Mouse (Mus musculus): ENCODE measurements around the gene Tmf1.

Gene Tmf1

GRCm38 (mm10) chr6:97202477-97202876, 23.6 kb upstream of the Tmf1 start:
- no peak for DNase-seq

DNA sequence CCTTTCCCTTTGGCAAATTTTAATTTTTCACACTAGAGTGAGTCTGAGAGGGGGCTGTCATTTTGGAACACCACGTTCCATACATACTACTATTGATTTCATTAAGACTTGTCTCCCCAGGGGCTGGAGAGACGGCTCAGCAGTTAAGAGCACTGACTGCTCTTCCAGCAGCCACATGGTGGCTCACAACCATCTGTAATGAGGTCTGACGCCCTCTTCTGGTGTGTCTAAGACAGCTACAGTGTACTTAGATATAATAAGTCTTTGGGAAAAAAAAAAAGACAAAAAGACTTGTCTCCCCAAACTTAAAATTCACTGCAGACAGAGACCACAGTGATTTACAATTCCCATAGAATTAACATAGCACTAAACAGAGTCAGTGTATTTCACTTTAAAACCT, 21.5 kb upstream of the Tmf1 start:
- DNase-seq: no peak

GRCm38 (mm10) chr6:97179367-97179828, 476 bp upstream of the Tmf1 start:
- no peak for DNase-seq

GRCm38 (mm10) chr6:97175716-97176115, 3.2 kb downstream of the Tmf1 start:
- DNase-seq: peak; percentile 33

DNA sequence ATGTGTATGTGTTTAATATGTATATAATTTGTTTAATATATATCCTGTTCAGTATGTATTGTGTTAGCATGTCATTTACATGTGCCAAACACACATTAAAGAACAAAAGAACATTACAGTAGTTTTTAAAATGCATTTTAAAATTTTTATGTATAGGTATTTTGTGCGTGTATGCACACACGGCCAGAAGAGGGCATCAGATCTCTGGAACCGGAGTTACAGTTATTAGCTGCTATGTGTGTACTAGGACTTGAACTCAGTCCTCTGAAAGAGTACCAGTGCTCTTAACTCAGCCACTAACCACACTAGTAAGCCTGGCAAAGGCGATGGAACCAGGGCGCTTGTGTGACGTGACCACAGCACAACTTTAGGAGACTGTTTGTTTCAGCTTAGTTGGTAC, 28.8 kb downstream of the Tmf1 start:
- no peak for DNase-seq

- no peak for DNase-seq
These were observed 29.2 kb downstream of the Tmf1 start for GRCm38 (mm10) chr6:97149721-97150120.

DNA sequence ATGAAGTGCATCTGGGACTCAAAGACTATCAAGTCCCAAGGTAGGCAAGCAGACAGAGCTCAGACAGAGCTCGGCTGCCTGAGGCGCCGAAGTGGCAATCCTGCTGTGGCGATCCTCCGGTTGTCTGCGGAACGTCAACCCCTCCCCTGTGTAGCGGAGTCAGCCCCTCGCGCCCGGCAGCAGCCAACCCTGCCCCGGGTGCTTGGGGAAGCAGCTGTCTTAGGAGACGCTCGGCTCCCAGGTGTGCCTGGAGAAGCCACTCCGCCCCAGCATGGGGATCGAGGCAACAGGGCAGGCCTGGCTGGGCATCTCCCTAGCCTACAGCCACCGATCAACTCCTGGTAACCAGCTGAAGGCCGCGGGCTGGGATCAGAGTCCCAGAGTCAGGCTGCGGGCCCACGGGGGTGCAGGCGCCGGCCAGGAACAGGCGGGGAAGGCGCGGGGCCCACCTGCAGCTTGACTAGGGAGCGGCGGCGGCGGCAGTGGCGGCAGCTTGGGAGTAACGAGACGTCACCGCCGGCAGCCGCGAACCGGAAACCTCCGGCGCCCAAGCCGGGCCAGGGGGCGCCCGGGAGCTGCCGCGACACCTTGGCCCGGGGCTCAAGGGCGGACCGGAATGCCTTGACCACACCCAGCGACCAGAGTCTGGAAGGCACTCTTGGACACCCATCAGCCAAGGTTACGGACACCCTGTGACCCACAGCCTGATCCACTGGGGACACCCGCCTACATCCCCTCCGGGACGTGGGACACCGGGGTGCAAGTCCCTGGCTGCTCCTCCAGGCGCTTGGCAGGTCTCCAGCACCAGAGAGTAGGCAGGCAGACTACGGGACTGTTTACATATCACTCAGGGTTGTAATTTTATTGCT, 30.3 kb downstream of the Tmf1 start, which contains the start of gene Eogt:
Gene Eogt, minus strand, starts transcription at position 800 of the 869 bp plus-strand sequence.
- peak; percentile 91 for DNase-seq

DNA sequence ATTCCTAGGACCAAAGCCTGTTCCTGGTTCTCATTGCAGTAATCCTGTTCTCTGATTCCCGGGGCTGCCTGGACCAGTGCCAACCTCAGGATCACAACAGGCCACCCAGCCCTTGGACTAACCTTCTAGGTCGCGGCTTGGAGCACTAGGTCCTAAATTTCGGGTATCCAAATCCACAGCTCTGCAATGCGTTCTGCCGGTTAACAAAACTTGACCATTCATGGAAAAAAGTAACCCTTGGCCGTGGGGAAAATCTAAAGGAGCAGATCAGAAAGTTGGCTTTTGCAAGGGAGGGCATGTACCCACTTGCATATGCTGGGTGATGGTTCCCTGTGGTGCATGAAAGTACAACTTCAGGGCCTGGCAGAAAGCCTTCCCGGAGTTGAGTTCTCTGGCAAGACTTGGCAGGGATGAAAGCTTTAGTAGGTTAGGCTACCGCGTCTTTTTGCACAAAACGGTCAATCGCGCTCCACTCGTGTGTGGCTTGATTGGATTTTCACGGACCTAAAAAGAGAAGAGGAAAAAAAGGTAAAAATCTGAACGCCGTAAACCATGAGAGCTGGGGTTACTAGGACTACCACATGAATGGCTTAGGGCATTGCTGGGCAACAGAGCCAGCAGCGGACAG, 31.1 kb downstream of the Tmf1 start:
- DNase-seq: peak; percentile 73

- peak; percentile 84 for DNase-seq
These were observed 33.8 kb downstream of the Tmf1 start for GRCm38 (mm10) chr6:97145156-97145555.

DNA sequence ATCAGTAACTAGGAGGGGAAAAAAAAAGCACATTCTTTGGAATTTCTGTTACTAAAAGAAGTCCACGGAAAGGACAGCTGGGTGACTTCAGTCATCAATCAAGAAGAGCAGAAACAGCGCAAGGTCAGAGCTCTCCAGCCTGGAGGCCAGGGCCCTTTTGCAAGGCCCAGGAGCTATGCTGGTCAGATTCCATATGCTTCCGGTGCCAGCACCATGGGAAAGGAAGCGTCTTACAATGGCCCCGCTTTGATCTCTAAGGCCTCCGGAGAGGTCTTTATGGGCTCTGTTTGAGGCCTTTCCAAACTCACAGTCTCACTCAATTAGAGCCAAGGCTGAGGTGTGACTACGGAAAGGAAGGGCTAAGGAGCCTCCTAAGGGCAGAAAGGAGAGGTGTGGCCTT, 34.6 kb downstream of the Tmf1 start:
- peak; percentile 79 for DNase-seq

GRCm38 (mm10) chr6:97142611-97143010, 36.3 kb downstream of the Tmf1 start:
- DNase-seq: peak; percentile 21

DNA sequence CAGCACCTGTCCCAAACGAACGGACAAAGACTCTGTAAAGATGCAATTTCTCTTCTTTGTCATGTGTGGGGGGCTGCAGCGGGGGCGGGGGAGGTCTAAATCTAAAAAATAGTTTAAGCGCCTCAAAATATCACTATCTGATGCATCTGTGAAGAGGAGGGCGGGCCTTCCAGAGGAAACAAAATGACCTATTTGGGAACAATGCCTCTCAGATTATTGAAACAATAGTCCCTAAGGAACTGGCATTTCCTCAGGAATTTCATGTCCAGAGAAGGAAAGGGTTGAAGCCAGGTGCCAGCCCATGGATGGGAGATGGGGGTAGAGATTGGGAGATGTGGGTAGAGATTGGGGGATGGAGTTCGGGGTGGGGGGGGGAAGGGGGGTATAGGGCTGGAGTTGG, 37.1 kb downstream of the Tmf1 start:
- DNase-seq: no peak

DNA sequence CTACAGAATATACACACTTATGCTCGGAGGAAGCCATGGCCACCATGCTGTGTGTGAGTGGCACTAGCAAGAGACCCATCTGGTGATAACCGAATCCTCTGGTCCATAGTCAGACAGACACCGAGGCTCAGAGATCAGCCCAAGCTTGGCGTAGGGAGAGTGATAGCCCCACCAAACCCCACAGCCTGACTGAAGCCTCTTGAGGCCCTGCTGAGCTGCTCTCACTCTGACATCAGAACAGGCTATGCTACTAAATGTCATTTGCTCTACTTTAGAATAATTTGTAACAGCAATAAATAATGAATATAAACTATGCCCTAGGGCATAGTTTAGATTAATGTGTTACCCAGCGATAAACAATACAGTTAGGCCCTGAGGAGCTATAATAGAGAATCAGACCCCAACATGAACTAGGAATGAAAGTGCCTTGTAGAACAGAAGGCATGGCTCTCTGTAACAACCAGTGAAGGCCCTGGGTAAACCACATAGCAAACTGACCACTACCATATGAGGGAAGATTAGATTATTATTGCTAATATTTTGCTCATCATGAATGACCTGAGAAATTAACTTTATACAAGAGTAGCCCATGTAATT, 46.1 kb downstream of the Tmf1 start:
- no peak for DNase-seq

DNA sequence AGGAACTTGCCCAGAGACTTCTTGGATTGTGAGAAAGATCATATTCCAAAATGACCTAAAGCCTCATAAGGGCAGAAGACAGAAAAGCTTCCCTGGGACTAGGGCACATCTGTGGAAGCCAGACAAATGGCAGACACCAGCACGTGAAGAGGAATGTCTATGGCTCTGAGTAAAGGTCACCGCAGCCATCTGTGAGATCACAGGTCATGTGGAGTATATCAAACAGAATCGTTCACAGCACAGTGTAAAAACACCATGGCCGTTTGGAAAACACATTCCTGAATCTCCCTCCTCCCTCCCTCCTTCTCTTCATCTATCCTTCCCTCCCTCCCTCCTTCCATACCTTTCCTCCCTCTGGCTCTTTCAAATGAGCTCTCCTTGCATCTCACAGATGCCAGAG, 47.1 kb downstream of the Tmf1 start:
- no peak for DNase-seq

DNA sequence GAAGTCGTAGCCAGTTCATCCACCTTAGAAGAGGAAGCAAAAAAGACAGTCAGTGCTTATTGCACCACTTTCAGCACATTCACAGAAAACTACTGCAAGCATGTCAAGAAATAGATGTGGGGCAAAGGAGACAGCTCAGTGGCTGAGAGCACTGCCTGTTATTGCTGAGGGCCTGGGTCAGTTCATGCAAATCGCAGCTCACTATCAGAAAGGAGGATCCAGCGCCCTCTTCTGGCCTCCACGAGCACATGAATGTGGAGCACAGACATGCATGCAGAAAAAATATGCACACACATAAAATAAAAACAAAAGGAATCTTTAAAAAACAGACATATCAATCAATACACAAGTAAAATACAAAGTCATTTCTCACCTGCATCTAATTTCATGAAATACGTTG, 47.9 kb downstream of the Tmf1 start:
- no peak for DNase-seq

GRCm38 (mm10) chr6:97124336-97125010, 54.4 kb downstream of the Tmf1 start:
- no peak for DNase-seq

DNA sequence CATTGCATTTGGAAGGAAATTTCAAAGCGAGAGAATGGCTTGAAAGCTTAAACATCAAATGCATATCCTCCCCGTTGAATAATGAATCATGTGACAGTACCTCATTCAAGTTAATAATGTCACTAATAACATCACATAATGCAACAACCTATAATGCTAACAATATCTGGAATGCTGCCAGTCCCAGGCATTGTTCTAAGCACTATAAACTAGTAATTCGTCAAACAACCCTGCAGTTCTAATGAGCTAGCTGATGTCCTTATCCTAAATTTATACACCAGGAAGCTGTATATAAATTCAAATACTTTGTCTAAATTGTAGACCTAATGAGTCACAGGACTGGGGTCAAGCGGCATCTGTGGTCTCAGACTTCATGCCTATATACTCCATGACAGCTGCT, 58.0 kb downstream of the Tmf1 start:
- DNase-seq: no peak

GRCm38 (mm10) chr6:97118327-97118726, 60.6 kb downstream of the Tmf1 start:
- DNase-seq: no peak

GRCm38 (mm10) chr6:97116896-97117295, 62.0 kb downstream of the Tmf1 start:
- no peak for DNase-seq

GRCm38 (mm10) chr6:97114821-97115220, 64.1 kb downstream of the Tmf1 start:
- DNase-seq: no peak

DNA sequence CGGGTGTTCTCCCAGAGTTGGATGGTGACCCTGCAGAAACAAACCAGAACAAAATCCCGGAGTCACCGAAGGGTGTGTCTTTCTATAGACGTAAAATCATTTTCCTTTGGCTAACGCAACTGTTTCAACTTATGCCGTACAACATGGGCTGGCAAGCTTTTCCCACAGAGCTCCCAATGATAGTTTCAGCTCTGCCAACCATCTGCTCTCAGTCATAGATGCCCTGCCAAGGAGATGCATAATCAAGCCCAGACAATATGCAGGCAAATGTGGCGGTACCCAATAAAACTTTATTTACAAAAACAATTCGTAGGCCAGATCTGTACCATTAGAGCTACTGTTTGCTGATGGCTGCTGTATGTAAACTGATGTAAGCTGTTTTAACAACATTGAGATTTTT, 66.7 kb downstream of the Tmf1 start:
- DNase-seq: no peak

- DNase-seq: peak; percentile 74
These were observed 72.1 kb downstream of the Tmf1 start for GRCm38 (mm10) chr6:97106777-97107176.

GRCm38 (mm10) chr6:97106106-97106505, 72.8 kb downstream of the Tmf1 start:
- no peak for DNase-seq
